Mouse (Mus musculus): ENCODE measurements around the gene Aurkc. TPM values are rescaled to one million over a fixed set of nuclear protein-coding genes. Genes with fewer than 3 reads are reported as not detected.
"Not testable (repeated sequence)": the region's sequence is repeated elsewhere in the genome, so short reads cannot be mapped to it uniquely, and the experiment has no call there.

Gene Aurkc
- polyA plus RNA-seq (2014; fragmentation: Nextera tagmentation; extraction: Ambion mirVana) = not detected in 2 replicates

GRCm38 (mm10) chr7:6995251-6995650, at the start of gene Aurkc:
Aurkc (plus strand) TSS chr7:6995300.
- WGBS = 94% methylated on average over 11 of the region's 11 CpGs
- H3K9me3 ChIP-seq (ENCODE audit: control insufficient read depth, low read length); H3K4me3 ChIP-seq (ENCODE audit: low read length); H3K27me3 ChIP-seq (ENCODE audit: control insufficient read depth, insufficient read depth, low read length); H3K4me2 ChIP-seq (replicated peaks; ENCODE audit: low read depth, low read length); H3K4me1 ChIP-seq (ENCODE audit: control insufficient read depth, insufficient read depth, low read length); ATAC-seq (ENCODE audit: low FRiP score, low TSS enrichment); H3K27ac ChIP-seq (ENCODE audit: low read depth, low read length); H3K9ac ChIP-seq (ENCODE audit: low read depth, low read length); H3K36me3 ChIP-seq (ENCODE audit: control insufficient read depth, insufficient read depth, low read length): not testable (repeated sequence)

DNA sequence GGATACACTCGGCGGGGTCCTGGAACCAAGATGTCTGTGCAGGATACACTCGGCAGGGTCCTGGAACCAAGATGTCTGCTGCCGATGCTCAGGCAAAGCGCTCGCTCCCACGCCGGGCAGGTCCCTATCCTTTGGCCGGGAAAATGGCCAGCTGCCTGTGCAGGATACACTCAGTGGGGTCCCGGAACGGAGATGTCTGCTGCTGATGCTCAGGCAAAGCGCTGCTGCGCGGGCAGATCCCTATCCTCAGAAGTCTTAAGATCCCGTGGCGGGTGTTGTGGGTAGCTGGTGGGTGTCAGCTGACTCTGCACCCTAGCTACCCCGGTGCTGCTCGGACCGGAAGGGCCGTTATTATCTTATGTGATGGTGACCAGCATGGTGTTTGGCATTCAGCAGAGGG, 47.0 kb upstream of the Aurkc start:
- H3K4me2 ChIP-seq (replicated peaks; ENCODE audit: low read depth, low read length); H3K36me3 ChIP-seq (ENCODE audit: control insufficient read depth, insufficient read depth, low read length); H3K27ac ChIP-seq (ENCODE audit: low read depth, low read length); H3K9ac ChIP-seq (ENCODE audit: low read depth, low read length); ATAC-seq (ENCODE audit: low FRiP score, low TSS enrichment); H3K9me3 ChIP-seq (ENCODE audit: control insufficient read depth, low read length); H3K27me3 ChIP-seq (ENCODE audit: control insufficient read depth, insufficient read depth, low read length); H3K4me1 ChIP-seq (ENCODE audit: control insufficient read depth, insufficient read depth, low read length); H3K4me3 ChIP-seq (ENCODE audit: low read length): not testable (repeated sequence)
- 93% methylated on average over 18 of the region's 20 CpGs for WGBS

DNA sequence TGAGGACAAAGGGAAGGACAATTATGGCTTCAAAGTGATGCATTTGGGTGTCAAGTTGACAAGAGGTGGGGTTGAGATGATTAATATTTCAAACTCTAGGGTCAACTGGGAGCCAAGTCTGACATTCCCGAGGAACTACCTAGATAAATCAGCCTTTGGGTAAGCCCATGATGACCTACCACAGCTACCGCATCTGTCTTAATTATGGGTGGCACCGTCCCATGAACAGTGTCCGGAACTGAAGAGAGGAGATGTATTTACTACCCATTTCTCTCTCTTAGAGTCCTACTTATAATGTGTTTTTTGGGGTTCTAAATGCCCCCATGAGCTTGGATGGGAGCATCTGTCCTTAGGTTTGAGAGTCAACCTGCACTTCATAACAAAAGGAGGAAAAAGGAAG, 38.5 kb upstream of the Aurkc start:
- no peaks in the 10 kb centered on the region for H3K27me3 ChIP-seq (ENCODE audit: control insufficient read depth, insufficient read depth, low read length)
- ATAC-seq (ENCODE audit: low FRiP score, low TSS enrichment) = no peak
- H3K27ac ChIP-seq (ENCODE audit: low read depth, low read length) = no peak overlapping the region
- H3K9me3 ChIP-seq (ENCODE audit: control insufficient read depth, low read length) = no peaks in the 10 kb centered on the region
- H3K36me3 ChIP-seq (ENCODE audit: control insufficient read depth, insufficient read depth, low read length) = no peaks in the 10 kb centered on the region
- H3K4me3 ChIP-seq (ENCODE audit: low read length) = no peak overlapping the region
- H3K9ac ChIP-seq (ENCODE audit: low read depth, low read length) = no peak overlapping the region
- 88% methylated on average over 4 of the region's 4 CpGs for WGBS
- no peaks in the 10 kb centered on the region for H3K4me1 ChIP-seq (ENCODE audit: control insufficient read depth, insufficient read depth, low read length)
- no peak overlapping the region for H3K4me2 ChIP-seq (replicated peaks; ENCODE audit: low read depth, low read length)

GRCm38 (mm10) chr7:6958574-6958973, 36.5 kb upstream of the Aurkc start:
- Histone ChIP-seq H3K27ac (ENCODE audit: low read depth, low read length) (no peak overlapping the region), H3K9me3 (ENCODE audit: control insufficient read depth, low read length) (no peaks in the 10 kb centered on the region), H3K36me3 (ENCODE audit: control insufficient read depth, insufficient read depth, low read length) (no peaks in the 10 kb centered on the region), H3K4me2 (replicated peaks; ENCODE audit: low read depth, low read length) (no peak overlapping the region), H3K27me3 (ENCODE audit: control insufficient read depth, insufficient read depth, low read length) (no peaks in the 10 kb centered on the region), H3K9ac (ENCODE audit: low read depth, low read length) (no peak overlapping the region), H3K4me1 (ENCODE audit: control insufficient read depth, insufficient read depth, low read length) (no peaks in the 10 kb centered on the region), H3K4me3 (ENCODE audit: low read length) (no peak overlapping the region)
- no peak for ATAC-seq (ENCODE audit: low FRiP score, low TSS enrichment)
- 79% methylated on average over 1 of the region's 1 CpGs for WGBS

- H3K27ac ChIP-seq (ENCODE audit: low read depth, low read length) = no peak overlapping the region
- no peaks in the 10 kb centered on the region for H3K27me3 ChIP-seq (ENCODE audit: control insufficient read depth, insufficient read depth, low read length)
- 79% methylated on average over 1 of the region's 1 CpGs for WGBS
- no peaks in the 10 kb centered on the region for H3K9me3 ChIP-seq (ENCODE audit: control insufficient read depth, low read length)
- no peak overlapping the region for H3K4me3 ChIP-seq (ENCODE audit: low read length)
- H3K36me3 ChIP-seq (ENCODE audit: control insufficient read depth, insufficient read depth, low read length) = no peaks in the 10 kb centered on the region
- H3K4me2 ChIP-seq (replicated peaks; ENCODE audit: low read depth, low read length) = no peak overlapping the region
- ATAC-seq (ENCODE audit: low FRiP score, low TSS enrichment) = no peak
- no peaks in the 10 kb centered on the region for H3K4me1 ChIP-seq (ENCODE audit: control insufficient read depth, insufficient read depth, low read length)
- H3K9ac ChIP-seq (ENCODE audit: low read depth, low read length) = no peak overlapping the region
These were observed 21.5 kb upstream of the Aurkc start for GRCm38 (mm10) chr7:6973566-6973965.

- 92% methylated on average over 19 of the region's 19 CpGs for WGBS
- Histone ChIP-seq H3K27me3 (ENCODE audit: control insufficient read depth, insufficient read depth, low read length) (no peaks in the 10 kb centered on the region), H3K4me3 (ENCODE audit: low read length) (no peak overlapping the region), H3K9ac (ENCODE audit: low read depth, low read length) (no peak overlapping the region), H3K4me1 (ENCODE audit: control insufficient read depth, insufficient read depth, low read length) (no peaks in the 10 kb centered on the region), H3K27ac (ENCODE audit: low read depth, low read length) (no peak overlapping the region), H3K4me2 (replicated peaks; ENCODE audit: low read depth, low read length) (no peak overlapping the region), H3K36me3 (ENCODE audit: control insufficient read depth, insufficient read depth, low read length) (no peaks in the 10 kb centered on the region), H3K9me3 (ENCODE audit: control insufficient read depth, low read length) (no peaks in the 10 kb centered on the region)
- no peak for ATAC-seq (ENCODE audit: low FRiP score, low TSS enrichment)
These were observed 18.2 kb upstream of the Aurkc start for GRCm38 (mm10) chr7:6976890-6977289.

DNA sequence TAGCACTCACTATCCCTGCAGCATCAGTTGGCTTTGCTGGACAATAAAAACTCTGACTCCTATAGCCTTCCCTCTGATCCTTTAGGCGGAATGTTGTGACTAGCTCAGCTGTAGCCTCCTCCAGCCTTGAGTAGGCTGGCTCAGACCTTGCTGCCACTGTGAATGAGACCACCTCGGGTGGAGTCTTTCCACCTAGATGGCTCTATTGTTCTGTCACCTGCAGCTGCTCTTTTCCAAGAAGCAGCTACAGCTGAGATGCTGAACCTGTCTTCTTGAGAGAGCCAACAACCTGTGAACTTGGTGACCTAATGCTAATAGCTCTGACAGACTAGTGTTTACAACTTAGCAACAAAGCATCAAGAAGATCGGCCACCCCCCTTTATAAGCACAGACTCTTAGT, 3.8 kb downstream of the Aurkc start:
- not testable (repeated sequence) for H3K4me3 ChIP-seq (ENCODE audit: low read length); H3K27ac ChIP-seq (ENCODE audit: low read depth, low read length); ATAC-seq (ENCODE audit: low FRiP score, low TSS enrichment); H3K9ac ChIP-seq (ENCODE audit: low read depth, low read length); H3K27me3 ChIP-seq (ENCODE audit: control insufficient read depth, insufficient read depth, low read length); H3K9me3 ChIP-seq (ENCODE audit: control insufficient read depth, low read length); H3K4me2 ChIP-seq (replicated peaks; ENCODE audit: low read depth, low read length); H3K4me1 ChIP-seq (ENCODE audit: control insufficient read depth, insufficient read depth, low read length); H3K36me3 ChIP-seq (ENCODE audit: control insufficient read depth, insufficient read depth, low read length)
- 48% methylated on average over 3 of the region's 3 CpGs for WGBS

- not testable (repeated sequence) for H3K27me3 ChIP-seq (ENCODE audit: control insufficient read depth, insufficient read depth, low read length); H3K9ac ChIP-seq (ENCODE audit: low read depth, low read length); H3K4me2 ChIP-seq (replicated peaks; ENCODE audit: low read depth, low read length); H3K27ac ChIP-seq (ENCODE audit: low read depth, low read length); ATAC-seq (ENCODE audit: low FRiP score, low TSS enrichment); H3K4me3 ChIP-seq (ENCODE audit: low read length); H3K4me1 ChIP-seq (ENCODE audit: control insufficient read depth, insufficient read depth, low read length); H3K36me3 ChIP-seq (ENCODE audit: control insufficient read depth, insufficient read depth, low read length); H3K9me3 ChIP-seq (ENCODE audit: control insufficient read depth, low read length)
- WGBS = 84% methylated on average over 5 of the region's 5 CpGs
These were observed 10.3 kb downstream of the Aurkc start for GRCm38 (mm10) chr7:7005441-7005840.

- no peak overlapping the region for H3K4me3 ChIP-seq (ENCODE audit: low read length)
- H3K27me3 ChIP-seq (ENCODE audit: control insufficient read depth, insufficient read depth, low read length) = no peaks in the 10 kb centered on the region
- no peak overlapping the region for H3K9ac ChIP-seq (ENCODE audit: low read depth, low read length)
- H3K9me3 ChIP-seq (ENCODE audit: control insufficient read depth, low read length) = peaks cover 4% of the 10 kb centered on the region; the same call in 1 of the 2 replicates
- no peak overlapping the region for H3K27ac ChIP-seq (ENCODE audit: low read depth, low read length)
- H3K4me2 ChIP-seq (replicated peaks; ENCODE audit: low read depth, low read length) = no peak overlapping the region
- no peaks in the 10 kb centered on the region for H3K4me1 ChIP-seq (ENCODE audit: control insufficient read depth, insufficient read depth, low read length)
- no peak for ATAC-seq (ENCODE audit: low FRiP score, low TSS enrichment)
- H3K36me3 ChIP-seq (ENCODE audit: control insufficient read depth, insufficient read depth, low read length) = no peaks in the 10 kb centered on the region
These were observed 32.3 kb downstream of the Aurkc start for GRCm38 (mm10) chr7:7027445-7027844.
